Comparison of ENCODE assay signal across 12 mouse cellular contexts in genomic region chr10:45410624-45411341, GRCm38 (mm10).
DNase-seq lines count a peak whose midpoint lies in the region; ATAC-seq lines count a peak whose summit lies in the region.
"Had no signal": no experiment of that assay in that cellular context is flagged by ENCODE, and none has a peak within 500 bp of the region (broad histone marks: within the 10 kb centered on the region; RNA-seq: fewer than 3 reads in every experiment).

No protein-coding gene starts in this region.

- H3K27me3 ChIP-seq in hindbrain, embryonic 13.5 days = no peaks in the 10 kb centered on the region
- H3K27me3 ChIP-seq in neural tube, embryonic 11.5 days (ENCODE audit: control insufficient read depth, insufficient read depth, low read length) = no peaks in the 10 kb centered on the region
- H3K27me3 ChIP-seq in kidney, embryonic 16.5 days (ENCODE audit: insufficient read depth, low read length) = no peaks in the 10 kb centered on the region
- H3K27me3 ChIP-seq: intestine, embryonic 15.5 days had no signal

- H3K27ac ChIP-seq in hindbrain, embryonic 13.5 days = peak overlapping the region; percentile 62; the same call in 1 of the 2 replicates
- no peak overlapping the region for H3K27ac ChIP-seq in neural tube, embryonic 11.5 days (ENCODE audit: low read depth, low read length)
- H3K27ac ChIP-seq in kidney, embryonic 16.5 days (ENCODE audit: low read length) = no peak overlapping the region
- H3K27ac ChIP-seq: heart, adult 2 months; intestine, embryonic 15.5 days; limb, embryonic 10.5 days had no signal

- WGBS in hindbrain, embryonic 13.5 days = 7% methylated on average over 10 of the region's 10 CpGs
- 6% methylated on average over 10 of the region's 10 CpGs for WGBS in neural tube, embryonic 11.5 days
- WGBS in kidney, embryonic 16.5 days = 37% methylated on average over 10 of the region's 10 CpGs

- H3K36me3 ChIP-seq in hindbrain, embryonic 13.5 days = no peaks in the 10 kb centered on the region
- no peaks in the 10 kb centered on the region for H3K36me3 ChIP-seq in neural tube, embryonic 11.5 days (ENCODE audit: control insufficient read depth, insufficient read depth, low read length)
- H3K36me3 ChIP-seq in kidney, embryonic 16.5 days (ENCODE audit: insufficient read depth, low read length) = no peaks in the 10 kb centered on the region
- H3K36me3 ChIP-seq: intestine, embryonic 15.5 days had no signal

- ATAC-seq in hindbrain, embryonic 13.5 days (ENCODE audit: low FRiP score) = peak; percentile 80; the same call in 1 of the 2 replicates
- peak; percentile 91 for ATAC-seq in neural tube, embryonic 11.5 days (ENCODE audit: insufficient read depth, low FRiP score, low TSS enrichment)
- ATAC-seq in kidney, embryonic 16.5 days (ENCODE audit: low FRiP score, low TSS enrichment) = no peak
- ATAC-seq: intestine, embryonic 15.5 days had no signal

- no peaks in the 10 kb centered on the region for H3K9me3 ChIP-seq in hindbrain, embryonic 13.5 days
- H3K9me3 ChIP-seq in neural tube, embryonic 11.5 days (ENCODE audit: control insufficient read depth, low read length) = no peaks in the 10 kb centered on the region
- no peaks in the 10 kb centered on the region for H3K9me3 ChIP-seq in kidney, embryonic 16.5 days (ENCODE audit: low read length)
- H3K9me3 ChIP-seq: intestine, embryonic 15.5 days; limb, embryonic 10.5 days had no signal

- peak; percentile 4 for DNase-seq in WW6 (ENCODE audit: low read depth, low spot score)
- DNase-seq in embryo, embryonic 9.5 days (ENCODE audit: extremely low spot score) = peak; percentile 73
- peak; percentile 57 for DNase-seq in neural tube, embryonic 11.5 days (ENCODE audit: low spot score)
- no peak for DNase-seq in frontal cortex, adult 2 months (ENCODE audit: extremely low spot score in 1 of 2, low spot score in 1 of 2)
- DNase-seq in kidney, postnatal 14 days = no peak
- DNase-seq: heart, adult 2 months; spleen, adult 18-20 months; thymus, adult 18-20 months had no signal

- peak overlapping the region; percentile 31; the same call in 1 of the 2 replicates for H3K4me2 ChIP-seq in hindbrain, embryonic 13.5 days
- H3K4me2 ChIP-seq in neural tube, embryonic 11.5 days (ENCODE audit: low read depth) = no peak overlapping the region
- no peak overlapping the region for H3K4me2 ChIP-seq in kidney, embryonic 16.5 days (replicated peaks; ENCODE audit: low read depth, low read length)
- H3K4me2 ChIP-seq: intestine, embryonic 15.5 days had no signal

- H3K4me1 ChIP-seq in hindbrain, embryonic 13.5 days (replicated peaks) = peaks cover 3% of the 10 kb centered on the region; the same call in 1 of the 2 replicates
- no peaks in the 10 kb centered on the region for H3K4me1 ChIP-seq in neural tube, embryonic 11.5 days (ENCODE audit: control insufficient read depth, insufficient read depth, low read length)
- no peaks in the 10 kb centered on the region for H3K4me1 ChIP-seq in kidney, embryonic 16.5 days (ENCODE audit: insufficient read depth, low read length)
- H3K4me1 ChIP-seq: intestine, embryonic 15.5 days had no signal

- H3K4me3 ChIP-seq in hindbrain, embryonic 13.5 days = no peak overlapping the region
- H3K4me3 ChIP-seq in neural tube, embryonic 11.5 days (ENCODE audit: low read depth, low read length) = no peak overlapping the region
- no peak overlapping the region for H3K4me3 ChIP-seq in kidney, embryonic 16.5 days (ENCODE audit: low read length)
- H3K4me3 ChIP-seq: heart, adult 2 months; intestine, embryonic 15.5 days; limb, embryonic 10.5 days had no signal

- H3K9ac ChIP-seq in hindbrain, embryonic 13.5 days = no peak overlapping the region
- no peak overlapping the region for H3K9ac ChIP-seq in neural tube, embryonic 11.5 days (ENCODE audit: low read length)
- no peak overlapping the region for H3K9ac ChIP-seq in kidney, embryonic 16.5 days (replicated peaks; ENCODE audit: low read length)
- H3K9ac ChIP-seq: intestine, embryonic 15.5 days had no signal

Comparison
In these comparisons a context has a peak if more than half of its experiments do, and no peak if none do; other contexts are left out.
1. DNase-seq: peak in WW6 (single experiment), embryo, embryonic 9.5 days (single experiment) and neural tube, embryonic 11.5 days (single experiment); none in frontal cortex, adult 2 months (0 of 2) and kidney, postnatal 14 days (single experiment).